Mouse (Mus musculus): Measurements from ENCODE around the gene Aktip. TPM values are rescaled to one million over a fixed set of nuclear protein-coding genes. Genes with fewer than 3 reads are reported as not detected.

The Aktip gene
- polyA plus RNA-seq, 2 experiments: 2.9 to 5.6 TPM

DNA sequence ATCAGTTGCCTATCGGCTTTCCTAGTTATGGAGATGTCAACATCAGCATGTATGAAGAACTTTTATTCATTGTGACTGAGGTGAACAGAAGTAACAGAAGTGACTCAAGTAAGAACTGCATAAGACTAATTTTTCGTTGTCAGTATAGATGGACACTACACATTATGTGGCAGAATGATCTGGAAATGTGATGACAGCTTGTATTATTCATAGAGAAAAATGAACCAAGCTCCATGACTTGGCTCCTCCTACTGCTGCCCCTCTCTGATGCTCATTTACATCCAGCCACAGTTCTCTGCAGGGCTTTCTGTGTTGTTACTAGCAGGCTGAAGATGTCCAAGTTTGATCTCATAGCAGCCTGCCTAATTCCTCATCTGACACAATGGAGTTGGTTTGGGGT is 37.4 kb upstream of the Aktip start:
- Histone ChIP-seq H3K27ac (no peak overlapping the region), H3K4me1 (replicated peaks; ENCODE audit: control insufficient read depth in 2 of 2, insufficient read depth in 2 of 2, low read length in 1 of 2) (no peaks in the 10 kb centered on the region), H3K36me3 (replicated peaks; ENCODE audit: control insufficient read depth, insufficient read depth, low read depth) (no peaks in the 10 kb centered on the region), H3K4me2 (ENCODE audit: low read depth) (no peak overlapping the region), H3K4me3 (ENCODE audit: insufficient read depth in 1 of 2, low read depth in 2 of 2, low read length in 2 of 2) (no peak overlapping the region), H3K27me3 (ENCODE audit: control insufficient read depth, insufficient read depth, low read length) (no peaks in the 10 kb centered on the region), H3K9ac (replicated peaks) (no peak overlapping the region), H3K9me3 (ENCODE audit: control insufficient read depth, low read length) (no peaks in the 10 kb centered on the region)
- no peak for TF ChIP-seq CTCF (IDR thresholded peaks at IDR 0.05; ENCODE audit: low read depth)
- no peak for TF ChIP-seq EP300 (IDR thresholded peaks at IDR 0.05; ENCODE audit: low read depth)
- DNase-seq (ENCODE audit: low read depth in 3 of 3, low spot score in 3 of 3): no peak
- ATAC-seq (ENCODE audit: insufficient read depth): no peak
- 60% methylated on average over 2 of the region's 2 CpGs for WGBS (ENCODE audit: insufficient replicate concordance)

DNA sequence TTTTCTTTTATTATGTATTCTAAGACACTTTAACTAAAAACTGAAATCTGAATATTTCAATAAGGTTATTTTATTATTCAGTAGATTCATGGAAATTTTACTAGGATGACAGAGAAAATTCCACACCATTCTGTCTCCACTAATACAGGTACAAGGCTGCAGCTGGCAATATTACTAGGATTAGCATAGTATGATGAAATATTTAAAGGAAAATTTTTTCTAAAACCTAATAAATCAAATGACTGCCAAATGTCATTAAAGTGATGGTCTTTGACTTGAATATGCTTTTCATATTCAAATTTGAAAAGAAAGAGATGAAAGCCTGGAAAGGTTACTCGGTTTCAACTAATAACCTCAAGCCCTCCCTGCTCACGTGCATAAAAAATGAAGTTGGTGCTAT is 34.3 kb upstream of the Aktip start:
- WGBS (ENCODE audit: insufficient replicate concordance): 64% methylated on average over 2 of the region's 2 CpGs
- ATAC-seq (ENCODE audit: insufficient read depth): no peak
- no peak for DNase-seq (ENCODE audit: low read depth in 3 of 3, low spot score in 3 of 3)
- Histone ChIP-seq H3K36me3 (replicated peaks; ENCODE audit: control insufficient read depth, insufficient read depth, low read depth) (no peaks in the 10 kb centered on the region), H3K9ac (replicated peaks) (no peak overlapping the region), H3K4me1 (replicated peaks; ENCODE audit: control insufficient read depth in 2 of 2, insufficient read depth in 2 of 2, low read length in 1 of 2) (no peaks in the 10 kb centered on the region), H3K9me3 (ENCODE audit: control insufficient read depth, low read length) (no peaks in the 10 kb centered on the region), H3K27me3 (ENCODE audit: control insufficient read depth, insufficient read depth, low read length) (no peaks in the 10 kb centered on the region), H3K4me3 (ENCODE audit: insufficient read depth in 1 of 2, low read depth in 2 of 2, low read length in 2 of 2) (no peak overlapping the region), H3K27ac (no peak overlapping the region), H3K4me2 (ENCODE audit: low read depth) (no peak overlapping the region)
- TF ChIP-seq EP300 (IDR thresholded peaks at IDR 0.05; ENCODE audit: low read depth) (no peak), CTCF (IDR thresholded peaks at IDR 0.05; ENCODE audit: low read depth) (no peak)

DNA sequence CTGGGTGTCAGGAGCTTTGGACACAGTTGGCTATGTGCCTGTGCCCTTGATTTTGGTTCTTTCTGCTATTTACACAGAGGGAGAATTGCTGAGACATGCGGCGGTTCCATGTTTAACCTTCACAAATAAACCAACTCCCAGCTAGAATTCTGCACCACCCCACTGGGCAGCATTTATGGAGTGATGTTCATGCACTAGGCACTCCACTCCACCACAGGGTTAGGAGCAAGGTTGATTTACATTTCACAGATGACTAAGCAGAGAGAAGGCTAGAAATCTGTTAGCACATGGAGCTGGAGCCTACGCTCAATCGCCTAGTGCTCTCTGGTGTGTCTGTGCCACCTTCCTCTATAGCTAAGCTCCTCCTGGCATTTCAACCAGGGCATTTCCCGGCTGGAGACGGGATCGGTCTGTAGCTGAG is 27.7 kb upstream of the Aktip start:
- no peaks in the 10 kb centered on the region for H3K27me3 ChIP-seq (ENCODE audit: control insufficient read depth, insufficient read depth, low read length)
- H3K4me2 ChIP-seq (ENCODE audit: low read depth): no peak overlapping the region
- 78% methylated on average over 7 of the region's 7 CpGs for whole genome bisulfite sequencing (ENCODE audit: insufficient replicate concordance)
- no peak overlapping the region for H3K27ac ChIP-seq
- no peak for ATAC-seq (ENCODE audit: insufficient read depth)
- peaks cover 0 to 7% of the 10 kb centered on the region in 2 experiments; a peak in 2 of 4 replicates for H3K4me1 ChIP-seq (replicated peaks; ENCODE audit: control insufficient read depth in 2 of 2, insufficient read depth in 2 of 2, low read length in 1 of 2)
- no peak for TF ChIP-seq CTCF (IDR thresholded peaks at IDR 0.05; ENCODE audit: low read depth)
- TF ChIP-seq EP300 (IDR thresholded peaks at IDR 0.05; ENCODE audit: low read depth): no peak
- no peak overlapping the region for H3K9ac ChIP-seq (replicated peaks)
- H3K36me3 ChIP-seq (replicated peaks; ENCODE audit: control insufficient read depth, insufficient read depth, low read depth): no peaks in the 10 kb centered on the region
- no peak overlapping the region for H3K4me3 ChIP-seq (ENCODE audit: insufficient read depth in 1 of 2, low read depth in 2 of 2, low read length in 2 of 2)
- H3K9me3 ChIP-seq (ENCODE audit: control insufficient read depth, low read length): no peaks in the 10 kb centered on the region
- DNase-seq (ENCODE audit: low read depth in 3 of 3, low spot score in 3 of 3): peak in 1 of 3 experiments; percentile 3

DNA sequence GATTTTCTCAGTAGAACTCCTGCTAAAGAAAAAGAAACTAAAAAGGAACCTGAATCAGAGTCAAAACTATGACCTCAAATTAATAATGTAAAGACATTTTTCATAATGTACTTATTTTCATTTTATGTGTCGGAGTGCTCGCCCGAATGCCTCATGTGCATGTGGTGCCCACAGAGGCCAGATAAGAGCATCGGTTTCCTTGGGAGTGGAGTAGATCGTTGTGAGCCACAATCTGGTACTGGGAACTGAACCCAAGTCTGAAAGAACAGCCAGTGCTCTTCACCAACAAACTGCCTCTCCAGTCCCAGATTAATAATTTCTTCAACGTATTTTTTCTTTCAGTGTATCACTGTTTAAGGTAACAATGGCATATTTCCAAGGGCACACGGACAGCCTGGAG is 24.5 kb upstream of the Aktip start:
- Histone ChIP-seq H3K36me3 (replicated peaks; ENCODE audit: control insufficient read depth, insufficient read depth, low read depth) (no peaks in the 10 kb centered on the region), H3K4me1 (replicated peaks; ENCODE audit: control insufficient read depth in 2 of 2, insufficient read depth in 2 of 2, low read length in 1 of 2) (peaks cover 0 to 7% of the 10 kb centered on the region in 2 experiments; a peak in 2 of 4 replicates), H3K9me3 (ENCODE audit: control insufficient read depth, low read length) (no peaks in the 10 kb centered on the region), H3K4me3 (ENCODE audit: insufficient read depth in 1 of 2, low read depth in 2 of 2, low read length in 2 of 2) (no peak overlapping the region), H3K4me2 (ENCODE audit: low read depth) (no peak overlapping the region), H3K27me3 (ENCODE audit: control insufficient read depth, insufficient read depth, low read length) (no peaks in the 10 kb centered on the region), H3K9ac (replicated peaks) (no peak overlapping the region), H3K27ac (no peak overlapping the region)
- no peak for ATAC-seq (ENCODE audit: insufficient read depth)
- 41% methylated on average over 7 of the region's 7 CpGs for WGBS (ENCODE audit: insufficient replicate concordance)
- DNase-seq (ENCODE audit: low read depth in 3 of 3, low spot score in 3 of 3): no peak
- TF ChIP-seq CTCF (IDR thresholded peaks at IDR 0.05; ENCODE audit: low read depth) (no peak), EP300 (IDR thresholded peaks at IDR 0.05; ENCODE audit: low read depth) (no peak)

DNA sequence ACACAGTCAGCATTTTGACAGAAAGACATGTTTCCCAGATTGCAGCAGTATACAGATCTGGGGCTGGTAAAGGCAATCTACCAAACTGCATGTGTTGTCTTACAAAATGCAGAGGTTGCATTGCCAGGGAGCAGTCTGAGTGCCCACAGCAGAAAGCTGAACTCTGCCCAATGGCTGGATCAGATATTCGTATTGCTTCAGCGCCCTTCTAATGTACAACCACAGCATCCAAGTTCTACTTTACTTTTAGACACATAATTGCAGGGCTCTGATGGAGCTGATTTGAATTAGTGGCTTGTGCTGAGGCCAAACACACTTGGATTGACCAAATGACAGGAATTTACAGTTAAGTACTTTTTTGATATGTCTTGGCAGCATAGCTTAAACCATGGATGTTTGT is 22.1 kb upstream of the Aktip start:
- Histone ChIP-seq H3K9me3 (ENCODE audit: control insufficient read depth, low read length) (no peaks in the 10 kb centered on the region), H3K4me1 (replicated peaks; ENCODE audit: control insufficient read depth in 2 of 2, insufficient read depth in 2 of 2, low read length in 1 of 2) (no peaks in the 10 kb centered on the region), H3K4me2 (ENCODE audit: low read depth) (no peak overlapping the region), H3K4me3 (ENCODE audit: insufficient read depth in 1 of 2, low read depth in 2 of 2, low read length in 2 of 2) (no peak overlapping the region), H3K27me3 (ENCODE audit: control insufficient read depth, insufficient read depth, low read length) (no peaks in the 10 kb centered on the region), H3K9ac (replicated peaks) (no peak overlapping the region), H3K36me3 (replicated peaks; ENCODE audit: control insufficient read depth, insufficient read depth, low read depth) (no peaks in the 10 kb centered on the region), H3K27ac (no peak overlapping the region)
- DNase-seq (ENCODE audit: low read depth in 3 of 3, low spot score in 3 of 3) (no peak), ATAC-seq (ENCODE audit: insufficient read depth) (no peak)
- 65% methylated on average over 2 of the region's 2 CpGs for WGBS (ENCODE audit: insufficient replicate concordance)
- TF ChIP-seq EP300 (IDR thresholded peaks at IDR 0.05; ENCODE audit: low read depth) (no peak), CTCF (IDR thresholded peaks at IDR 0.05; ENCODE audit: low read depth) (no peak)

All from liver, embryonic 14.5 days (tissue).